Mouse (Mus musculus): ENCODE data around the gene Polm. TPM values are rescaled to one million over a fixed set of nuclear protein-coding genes. Genes with fewer than 3 reads are reported as not detected.

Polm gene
- polyA plus RNA-seq, 1 experiment from 2014 or later: 2.2 TPM

DNA sequence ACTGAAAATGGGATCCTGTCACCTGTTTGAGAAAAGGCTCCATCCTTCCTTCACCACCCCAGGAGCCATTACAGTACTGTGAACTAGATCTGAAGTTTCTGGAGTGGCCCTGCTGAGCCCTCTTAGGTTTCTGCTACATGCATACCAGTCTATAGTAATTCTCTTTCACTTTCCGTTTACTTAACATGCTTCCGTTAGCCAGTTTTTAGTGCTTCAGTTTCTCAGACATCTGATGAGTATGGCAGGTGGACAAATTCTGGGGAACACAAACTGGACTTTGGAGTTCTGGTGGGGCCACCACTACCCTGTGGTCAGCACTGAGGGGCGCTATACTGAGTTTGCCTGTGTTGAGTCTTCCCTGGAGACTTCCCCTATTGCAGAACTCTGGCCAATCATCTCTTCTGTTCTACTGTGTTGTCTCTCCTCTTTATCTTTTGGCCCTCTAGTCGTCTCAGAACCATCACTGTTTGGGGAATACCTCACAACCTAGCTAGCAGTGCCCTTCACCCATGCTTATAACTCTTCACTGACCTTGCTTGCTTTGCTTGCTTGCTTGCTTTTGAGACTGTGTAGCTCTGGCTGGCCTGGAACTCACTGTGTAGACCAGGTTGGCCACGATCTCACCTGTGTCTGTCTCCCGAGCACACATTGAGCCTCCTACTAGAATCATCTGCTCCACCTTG is 48.6 kb downstream of the Polm start:
- peak; percentile 6; the same call in 1 of the 2 replicates for ATAC-seq (ENCODE audit: low read depth)
- no peaks in the 10 kb centered on the region for H3K27me3 ChIP-seq
- WGBS (ENCODE audit: insufficient replicate concordance): 40% methylated on average over 6 of the region's 6 CpGs
- H3K4me2 ChIP-seq: peak overlapping the region; percentile 85
- no peak for DNase-seq
- H3K4me3 ChIP-seq (replicated peaks): peak overlapping the region; percentile 78
- peaks cover 47% of the 10 kb centered on the region for H3K4me1 ChIP-seq (replicated peaks)
- H3K9ac ChIP-seq: peak overlapping the region; percentile 91
- H3K36me3 ChIP-seq: peaks cover 32% of the 10 kb centered on the region
- H3K27ac ChIP-seq: peak overlapping the region; percentile 98
- no peaks in the 10 kb centered on the region for H3K9me3 ChIP-seq (replicated peaks)

DNA sequence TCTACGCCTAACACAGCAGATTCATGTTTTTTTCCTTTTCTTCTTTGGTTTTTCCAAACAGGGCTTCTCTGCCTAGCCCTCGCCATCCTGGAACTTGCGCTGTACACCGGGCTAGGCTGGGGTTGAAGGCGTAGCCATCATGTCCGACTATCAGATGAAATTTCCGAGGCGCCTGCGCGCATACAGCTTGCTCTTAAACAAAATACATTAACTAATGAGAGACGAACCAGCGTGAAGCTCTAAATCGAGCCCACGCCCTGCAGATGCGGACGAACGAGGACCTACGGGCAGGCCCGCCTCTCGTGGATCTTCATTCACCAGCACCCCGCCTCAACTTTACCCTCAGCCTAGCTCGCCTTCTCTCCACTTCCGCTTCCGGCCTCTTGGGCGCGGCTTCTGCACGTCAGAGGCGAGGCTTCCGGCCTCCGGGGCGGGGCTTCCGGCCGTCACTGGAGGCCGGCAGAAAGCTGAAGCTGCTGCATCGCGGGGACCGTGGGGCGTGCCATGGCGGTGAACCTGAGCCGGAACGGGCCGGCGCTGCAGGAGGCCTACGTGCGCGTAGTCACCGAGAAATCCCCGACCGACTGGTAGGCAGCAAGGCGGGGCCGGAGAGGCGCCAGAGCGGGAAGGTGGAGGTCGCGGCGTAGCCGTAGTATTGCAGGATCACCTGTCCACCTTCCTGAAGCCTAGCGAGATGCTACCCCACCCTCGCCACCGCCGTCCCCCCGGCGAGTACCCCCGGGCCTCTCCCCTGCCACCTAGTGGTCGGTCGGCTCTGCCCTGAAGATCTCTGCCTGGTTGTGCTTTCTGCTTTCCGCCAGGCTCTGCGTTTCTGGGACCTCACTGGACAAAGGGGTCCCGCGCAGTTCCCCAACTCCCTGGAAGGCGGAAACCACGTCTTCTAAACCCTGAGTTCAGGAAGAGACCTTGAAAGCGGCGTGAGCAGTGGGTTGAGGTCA is 49.5 kb downstream of the Polm start, which contains the start of gene Dbnl:
Dbnl (plus strand) TSS at position 433 of the 959 bp plus-strand sequence.
- peak within 1 kb of the TSS; percentile 98 for H3K27ac ChIP-seq
- ATAC-seq (ENCODE audit: low read depth): peak; percentile 96
- DNase-seq: peak; percentile 96
- H3K9me3 ChIP-seq (replicated peaks): no peaks in the 10 kb centered on the region
- peak within 1 kb of the TSS; percentile 78 for H3K4me3 ChIP-seq (replicated peaks)
- H3K4me2 ChIP-seq: peak within 1 kb of the TSS; percentile 85
- under 1% methylated on average over 74 of the region's 74 CpGs for WGBS (ENCODE audit: insufficient replicate concordance)
- H3K9ac ChIP-seq: peak within 1 kb of the TSS; percentile 91
- peaks cover 51% of the 10 kb centered on the region for H3K4me1 ChIP-seq (replicated peaks)
- H3K27me3 ChIP-seq: no peaks in the 10 kb centered on the region
- peaks cover 23% of the 10 kb centered on the region for H3K36me3 ChIP-seq

DNA sequence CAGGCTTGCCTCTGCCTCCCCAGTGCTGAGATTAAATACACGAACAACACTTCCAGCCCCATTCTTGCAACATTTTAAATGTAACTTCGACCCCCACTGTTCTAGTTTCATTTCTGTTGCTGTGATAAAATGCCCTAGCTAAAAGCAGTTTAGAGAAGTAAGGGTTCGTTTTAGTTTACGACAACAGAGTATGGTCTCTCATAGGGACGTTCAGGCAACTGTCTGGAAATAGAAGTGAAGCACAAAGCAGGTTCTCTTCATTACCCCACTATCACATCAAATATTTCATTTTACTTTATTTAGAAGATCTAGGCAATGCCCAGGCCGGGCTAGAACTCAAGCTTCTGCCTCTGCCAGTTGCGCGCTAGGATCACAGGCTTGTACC is 50.2 kb downstream of the Polm start:
- peak overlapping the region; percentile 98 for H3K27ac ChIP-seq
- H3K27me3 ChIP-seq: no peaks in the 10 kb centered on the region
- ATAC-seq (ENCODE audit: low read depth) (no peak), DNase-seq (no peak)
- no peaks in the 10 kb centered on the region for H3K9me3 ChIP-seq (replicated peaks)
- H3K36me3 ChIP-seq: peaks cover 18% of the 10 kb centered on the region
- peaks cover 56% of the 10 kb centered on the region for H3K4me1 ChIP-seq (replicated peaks)
- peak overlapping the region; percentile 85 for H3K4me2 ChIP-seq
- peak overlapping the region; percentile 81 for H3K9ac ChIP-seq
- WGBS (ENCODE audit: insufficient replicate concordance): 22% methylated on average over 8 of the region's 8 CpGs
- peak overlapping the region; percentile 78 for H3K4me3 ChIP-seq (replicated peaks)

DNA sequence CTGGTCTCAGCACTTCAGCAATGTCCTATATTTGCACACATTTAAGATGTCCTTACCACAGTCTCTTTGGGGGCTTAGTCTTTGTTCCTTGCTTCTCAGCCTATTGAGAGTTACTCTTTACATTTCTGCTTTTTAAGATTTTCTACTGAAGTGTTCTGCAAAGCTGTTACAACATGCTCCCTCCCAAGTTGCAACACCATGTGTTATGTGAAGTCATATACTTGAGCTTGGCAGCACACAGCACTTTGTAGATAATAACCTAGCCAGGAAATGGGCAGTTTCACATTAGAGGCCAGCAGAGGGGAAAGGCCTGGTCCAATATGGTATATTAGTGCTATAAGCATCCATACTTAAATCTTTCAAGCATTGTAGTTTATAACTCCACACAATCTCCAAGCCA is 52.1 kb downstream of the Polm start:
- DNase-seq: no peak

DNA sequence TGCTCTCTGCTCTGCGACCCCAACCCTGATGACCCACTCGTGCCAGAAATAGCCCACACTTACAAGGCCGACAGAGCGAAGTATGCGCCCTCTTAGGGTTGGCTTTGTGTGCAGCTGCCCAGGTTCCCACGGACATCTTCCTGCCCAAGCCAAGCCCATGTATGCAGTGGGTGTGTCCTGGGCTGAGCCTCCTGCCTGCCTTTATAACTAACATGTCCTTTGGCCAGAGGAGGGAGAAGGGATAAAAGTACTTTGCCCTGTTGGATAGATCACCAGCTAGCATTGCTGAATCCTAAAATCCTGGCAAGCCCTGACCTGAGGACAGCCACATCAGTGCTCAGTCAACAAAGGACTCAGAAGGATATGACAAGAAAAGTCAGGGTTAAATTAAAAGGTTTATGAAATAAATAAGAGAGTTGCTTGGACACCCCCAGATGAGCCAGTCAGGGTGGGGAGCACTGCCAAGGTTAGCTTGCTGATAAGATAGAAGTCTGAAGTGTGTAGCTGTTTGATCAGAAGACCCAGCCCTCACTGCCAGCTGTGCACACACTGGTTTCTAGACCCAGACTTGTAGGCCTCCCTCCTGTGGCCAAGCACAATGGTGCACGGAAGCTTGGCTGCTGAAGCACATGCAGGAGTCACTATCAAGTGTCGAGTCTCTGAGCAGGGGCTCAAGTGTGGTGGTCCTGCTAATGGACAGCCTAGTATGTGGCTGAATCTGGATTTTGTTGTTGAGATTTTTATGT is 55.4 kb downstream of the Polm start:
- DNase-seq: peak; percentile 66
- Histone ChIP-seq H3K4me1 (replicated peaks) (peaks cover 43% of the 10 kb centered on the region), H3K27ac (peak overlapping the region; percentile 50), H3K4me3 (replicated peaks) (no peak overlapping the region), H3K36me3 (no peaks in the 10 kb centered on the region), H3K27me3 (no peaks in the 10 kb centered on the region), H3K9ac (peak overlapping the region; percentile 42; the same call in 1 of the 2 replicates), H3K4me2 (peak overlapping the region; percentile 37), H3K9me3 (replicated peaks) (no peaks in the 10 kb centered on the region)
- peak; percentile 88 for ATAC-seq (ENCODE audit: low read depth)
- 55% methylated on average over 8 of the region's 8 CpGs for WGBS (ENCODE audit: insufficient replicate concordance)

More for the DNA sequence above, 52.1 kb downstream of the Polm start:
- Histone ChIP-seq H3K4me2 (no peak overlapping the region), H3K27ac (no peak overlapping the region), H3K9ac (no peak overlapping the region), H3K36me3 (peaks cover 3% of the 10 kb centered on the region; the same call in 1 of the 2 replicates), H3K4me1 (replicated peaks) (peaks cover 65% of the 10 kb centered on the region), H3K4me3 (replicated peaks) (no peak overlapping the region), H3K9me3 (replicated peaks) (no peaks in the 10 kb centered on the region), H3K27me3 (no peaks in the 10 kb centered on the region)
- ATAC-seq (ENCODE audit: low read depth): no peak

DNA sequence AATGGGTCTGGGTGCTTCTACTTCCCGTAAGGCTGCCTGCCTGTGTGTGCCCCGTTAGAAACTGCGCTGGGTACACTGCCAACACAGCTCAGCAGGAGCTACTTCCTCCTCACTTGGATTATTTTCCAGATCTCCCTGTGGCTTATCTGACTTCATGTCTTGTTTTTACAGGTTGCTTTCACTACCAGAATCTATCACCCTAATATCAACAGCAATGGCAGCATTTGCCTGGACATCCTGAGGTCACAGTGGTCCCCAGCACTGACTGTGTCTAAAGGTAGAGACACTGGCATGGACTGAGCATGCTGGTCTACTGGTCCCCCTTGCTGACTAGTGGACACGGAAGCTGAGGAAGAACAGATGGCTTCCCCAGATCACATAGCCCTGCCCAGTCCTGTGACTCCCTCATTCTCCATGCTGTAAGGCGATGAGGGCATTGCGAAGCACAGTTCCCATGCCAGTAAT is 57.7 kb downstream of the Polm start:
- H3K27me3 ChIP-seq: no peaks in the 10 kb centered on the region
- H3K9me3 ChIP-seq (replicated peaks): no peaks in the 10 kb centered on the region
- no peak overlapping the region for H3K27ac ChIP-seq
- no peak overlapping the region for H3K9ac ChIP-seq
- H3K4me1 ChIP-seq (replicated peaks): peaks cover 22% of the 10 kb centered on the region
- H3K36me3 ChIP-seq: no peaks in the 10 kb centered on the region
- H3K4me2 ChIP-seq: no peak overlapping the region
- H3K4me3 ChIP-seq (replicated peaks): no peak overlapping the region
- 85% methylated on average over 6 of the region's 6 CpGs for WGBS (ENCODE audit: insufficient replicate concordance)
- no peak for ATAC-seq (ENCODE audit: low read depth)
- DNase-seq: no peak

DNA sequence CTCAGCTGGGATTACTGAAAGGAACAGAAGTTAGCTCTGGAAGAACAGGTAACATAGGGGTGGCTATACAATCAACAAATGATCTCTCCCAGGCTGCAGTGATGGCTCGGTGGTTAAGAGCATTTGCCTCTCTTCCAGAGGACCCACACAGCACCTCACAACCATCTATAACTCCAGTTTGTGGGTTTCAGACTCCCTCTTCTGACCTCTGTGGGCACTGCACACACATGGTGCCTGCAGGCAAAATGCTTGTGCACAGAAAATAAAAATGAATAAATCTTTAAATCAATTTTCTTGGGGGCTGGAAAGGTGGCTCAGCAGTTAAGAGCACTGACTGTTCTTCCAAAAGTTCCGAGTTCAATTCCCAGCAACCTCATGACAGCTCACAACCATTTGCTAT is 59.3 kb downstream of the Polm start:
- Histone ChIP-seq H3K36me3 (no peaks in the 10 kb centered on the region), H3K9ac (no peak overlapping the region), H3K4me1 (replicated peaks) (peaks cover 20% of the 10 kb centered on the region), H3K4me3 (replicated peaks) (no peak overlapping the region), H3K9me3 (replicated peaks) (no peaks in the 10 kb centered on the region), H3K4me2 (no peak overlapping the region), H3K27me3 (no peaks in the 10 kb centered on the region), H3K27ac (no peak overlapping the region)
- ATAC-seq (ENCODE audit: low read depth): no peak
- no peak for DNase-seq
- 48% methylated on average over 2 of the region's 2 CpGs for WGBS (ENCODE audit: insufficient replicate concordance)

Other genes with a start within 250 kb of the Polm start
- gene Mrps24, start 122.3 kb downstream of the Polm start, polyA plus RNA-seq (2015; fragmentation: Nextera tagmentation; extraction: Ambion mirVana): 122 and 135 TPM in 2 replicates
- 9.4 and 10.0 TPM in 2 replicates for gene Urgcp, start 75.6 kb downstream of the Polm start, polyA plus RNA-seq (2015; fragmentation: Nextera tagmentation; extraction: Ambion mirVana)
- gene Dbnl, start 49.5 kb downstream of the Polm start, polyA plus RNA-seq (2015; fragmentation: Nextera tagmentation; extraction: Ambion mirVana): 57.5 and 64.4 TPM in 2 replicates
- 1.7 and 3.3 TPM in 2 replicates for gene Pgam2, start 34.3 kb downstream of the Polm start, polyA plus RNA-seq (2015; fragmentation: Nextera tagmentation; extraction: Ambion mirVana)
- 5.9 and 6.5 TPM in 2 replicates for gene Aebp1, start 23.9 kb upstream of the Polm start, polyA plus RNA-seq (2015; fragmentation: Nextera tagmentation; extraction: Ambion mirVana)
- 86.1 and 90.7 TPM in 2 replicates for gene Pold2, start 40.3 kb upstream of the Polm start, polyA plus RNA-seq (2015; fragmentation: Nextera tagmentation; extraction: Ambion mirVana)
- 9.9 and 14.3 TPM in 2 replicates for gene Myl7, start 60.8 kb upstream of the Polm start, polyA plus RNA-seq (2015; fragmentation: Nextera tagmentation; extraction: Ambion mirVana)
- 0.30 and 0.31 TPM in 2 replicates for gene Gck, start 112.1 kb upstream of the Polm start, polyA plus RNA-seq (2015; fragmentation: Nextera tagmentation; extraction: Ambion mirVana)
- 22.4 and 23.6 TPM in 2 replicates for gene Ykt6, start 117.7 kb upstream of the Polm start, polyA plus RNA-seq (2015; fragmentation: Nextera tagmentation; extraction: Ambion mirVana)
- 0.35 and 0.63 TPM in 2 replicates for gene Camk2b, start 228.3 kb upstream of the Polm start, polyA plus RNA-seq (2015; fragmentation: Nextera tagmentation; extraction: Ambion mirVana)